Mouse (Mus musculus): ENCODE measurements at regions not wholly inside any gene's neighbourhood (a gene's known extent, or its start where the extent isn't known, plus 50 kb on each side); places are given as distances from the start of the nearest gene placed in this dataset.

GRCm38 (mm10) chr3:40123558-40124236 lies 407.4 kb upstream of the Intu start:
- Histone ChIP-seq H3K79me2 (ENCODE audit: control insufficient read depth, insufficient read depth) (no peaks in the 10 kb centered on the region), H3ac (ENCODE audit: control insufficient read depth, insufficient read length) (no peak overlapping the region)

GRCm38 (mm10) chr3:40126903-40127302 lies 404.2 kb upstream of the Intu start:
- no peak for TF ChIP-seq POLR2A (IDR thresholded peaks at IDR 0.05; ENCODE audit: insufficient read length, low read depth)
- no peak for TF ChIP-seq TCF12 (IDR thresholded peaks at IDR 0.05; ENCODE audit: insufficient read depth, poor library complexity, severe bottlenecking)
- TF ChIP-seq CEBPB (IDR thresholded peaks at IDR 0.05; ENCODE audit: insufficient read depth, poor library complexity, severe bottlenecking), result no peak
- TF ChIP-seq MYOG (IDR thresholded peaks at IDR 0.05; ENCODE audit: control insufficient read depth in 1 of 3, insufficient read depth in 1 of 3, insufficient read length in 2 of 3, low read depth in 2 of 3), result no peak
- TF ChIP-seq POLR2AphosphoS2 (IDR thresholded peaks at IDR 0.05; ENCODE audit: insufficient read length, low read depth), result no peak
- TF ChIP-seq TCF3 (IDR thresholded peaks at IDR 0.05; ENCODE audit: insufficient read length, low read depth), result no peak
- no peak for TF ChIP-seq E2F4 (IDR thresholded peaks at IDR 0.05; ENCODE audit: insufficient read depth)
- TF ChIP-seq SRF (IDR thresholded peaks at IDR 0.05; ENCODE audit: control insufficient read depth, insufficient read length, low read depth), result no peak
- TF ChIP-seq MAX (IDR thresholded peaks at IDR 0.05; ENCODE audit: low read depth), result no peak
- no peak for TF ChIP-seq USF1 (IDR thresholded peaks at IDR 0.05; ENCODE audit: low read depth)
- TF ChIP-seq REST (IDR thresholded peaks at IDR 0.05; ENCODE audit: insufficient read depth, insufficient read length), result no peak
- no peak for TF ChIP-seq MYOD1 (IDR thresholded peaks at IDR 0.05; ENCODE audit: control insufficient read depth in 1 of 3, insufficient read length in 2 of 3, low read depth in 2 of 3)
- H3K36me3 ChIP-seq (ENCODE audit: control insufficient read depth, insufficient read depth), result no peaks in the 10 kb centered on the region
- no peak overlapping the region for H3K4me3 ChIP-seq
- H3ac ChIP-seq (ENCODE audit: control insufficient read depth, insufficient read length), result no peak overlapping the region
- H3K79me2 ChIP-seq (ENCODE audit: control insufficient read depth, insufficient read depth), result no peaks in the 10 kb centered on the region
- H3K27me3 ChIP-seq (ENCODE audit: control insufficient read depth, insufficient read depth, insufficient read length), result no peaks in the 10 kb centered on the region
- no peak overlapping the region for H3K4me2 ChIP-seq (ENCODE audit: low read depth)

More at GRCm38 (mm10) chr3:40123558-40124236, 407.4 kb upstream of the Intu start:
- H3K27me3 ChIP-seq (ENCODE audit: control insufficient read depth, insufficient read depth, insufficient read length), result no peaks in the 10 kb centered on the region
- H3K36me3 ChIP-seq (ENCODE audit: control insufficient read depth, insufficient read depth), result no peaks in the 10 kb centered on the region
- H3K4me3 ChIP-seq, result no peak overlapping the region
- H3K4me2 ChIP-seq (ENCODE audit: low read depth), result no peak overlapping the region
- TF ChIP-seq USF1 (IDR thresholded peaks at IDR 0.05; ENCODE audit: low read depth), result no peak
- TF ChIP-seq REST (IDR thresholded peaks at IDR 0.05; ENCODE audit: insufficient read depth, insufficient read length), result no peak
- TF ChIP-seq CEBPB (IDR thresholded peaks at IDR 0.05; ENCODE audit: insufficient read depth, poor library complexity, severe bottlenecking), result no peak
- no peak for TF ChIP-seq TCF12 (IDR thresholded peaks at IDR 0.05; ENCODE audit: insufficient read depth, poor library complexity, severe bottlenecking)
- no peak for TF ChIP-seq SRF (IDR thresholded peaks at IDR 0.05; ENCODE audit: control insufficient read depth, insufficient read length, low read depth)
- TF ChIP-seq POLR2A (IDR thresholded peaks at IDR 0.05; ENCODE audit: insufficient read length, low read depth), result no peak
- no peak for TF ChIP-seq MYOG (IDR thresholded peaks at IDR 0.05; ENCODE audit: control insufficient read depth in 1 of 3, insufficient read depth in 1 of 3, insufficient read length in 2 of 3, low read depth in 2 of 3)
- TF ChIP-seq POLR2AphosphoS2 (IDR thresholded peaks at IDR 0.05; ENCODE audit: insufficient read length, low read depth), result no peak
- TF ChIP-seq TCF3 (IDR thresholded peaks at IDR 0.05; ENCODE audit: insufficient read length, low read depth), result no peak
- no peak for TF ChIP-seq E2F4 (IDR thresholded peaks at IDR 0.05; ENCODE audit: insufficient read depth)
- no peak for TF ChIP-seq MYOD1 (IDR thresholded peaks at IDR 0.05; ENCODE audit: control insufficient read depth in 1 of 3, insufficient read length in 2 of 3, low read depth in 2 of 3)
- no peak for TF ChIP-seq MAX (IDR thresholded peaks at IDR 0.05; ENCODE audit: low read depth)

- Histone ChIP-seq H3K79me2 (ENCODE audit: control insufficient read depth, insufficient read depth) (no peaks in the 10 kb centered on the region), H3K27me3 (ENCODE audit: control insufficient read depth, insufficient read depth, insufficient read length) (no peaks in the 10 kb centered on the region), H3K36me3 (ENCODE audit: control insufficient read depth, insufficient read depth) (no peaks in the 10 kb centered on the region), H3K4me2 (ENCODE audit: low read depth) (no peak overlapping the region), H3ac (ENCODE audit: control insufficient read depth, insufficient read length) (no peak overlapping the region), H3K4me3 (no peak overlapping the region)
- TF ChIP-seq REST (IDR thresholded peaks at IDR 0.05; ENCODE audit: insufficient read depth, insufficient read length), result no peak
- TF ChIP-seq SRF (IDR thresholded peaks at IDR 0.05; ENCODE audit: control insufficient read depth, insufficient read length, low read depth), result no peak
- no peak for TF ChIP-seq POLR2AphosphoS2 (IDR thresholded peaks at IDR 0.05; ENCODE audit: insufficient read length, low read depth)
- no peak for TF ChIP-seq MYOG (IDR thresholded peaks at IDR 0.05; ENCODE audit: control insufficient read depth in 1 of 3, insufficient read depth in 1 of 3, insufficient read length in 2 of 3, low read depth in 2 of 3)
- no peak for TF ChIP-seq CEBPB (IDR thresholded peaks at IDR 0.05; ENCODE audit: insufficient read depth, poor library complexity, severe bottlenecking)
- no peak for TF ChIP-seq MYOD1 (IDR thresholded peaks at IDR 0.05; ENCODE audit: control insufficient read depth in 1 of 3, insufficient read length in 2 of 3, low read depth in 2 of 3)
- no peak for TF ChIP-seq E2F4 (IDR thresholded peaks at IDR 0.05; ENCODE audit: insufficient read depth)
- no peak for TF ChIP-seq MAX (IDR thresholded peaks at IDR 0.05; ENCODE audit: low read depth)
- TF ChIP-seq TCF12 (IDR thresholded peaks at IDR 0.05; ENCODE audit: insufficient read depth, poor library complexity, severe bottlenecking), result no peak
- TF ChIP-seq TCF3 (IDR thresholded peaks at IDR 0.05; ENCODE audit: insufficient read length, low read depth), result no peak
- TF ChIP-seq USF1 (IDR thresholded peaks at IDR 0.05; ENCODE audit: low read depth), result no peak
Observed at GRCm38 (mm10) chr3:40130858-40131584, 400.1 kb upstream of the Intu start.

- Histone ChIP-seq H3K4me3 (no peak overlapping the region), H3ac (ENCODE audit: control insufficient read depth, insufficient read length) (no peak overlapping the region), H3K79me2 (ENCODE audit: control insufficient read depth, insufficient read depth) (no peaks in the 10 kb centered on the region), H3K4me2 (ENCODE audit: low read depth) (no peak overlapping the region), H3K27me3 (ENCODE audit: control insufficient read depth, insufficient read depth, insufficient read length) (no peaks in the 10 kb centered on the region), H3K36me3 (ENCODE audit: control insufficient read depth, insufficient read depth) (no peaks in the 10 kb centered on the region)
- TF ChIP-seq TCF3 (IDR thresholded peaks at IDR 0.05; ENCODE audit: insufficient read length, low read depth) (no peak), E2F4 (IDR thresholded peaks at IDR 0.05; ENCODE audit: insufficient read depth) (no peak), REST (IDR thresholded peaks at IDR 0.05; ENCODE audit: insufficient read depth, insufficient read length) (no peak), POLR2AphosphoS2 (IDR thresholded peaks at IDR 0.05; ENCODE audit: insufficient read length, low read depth) (no peak), MAX (IDR thresholded peaks at IDR 0.05; ENCODE audit: low read depth) (no peak), POLR2A (IDR thresholded peaks at IDR 0.05; ENCODE audit: insufficient read length, low read depth) (no peak), MYOD1 (IDR thresholded peaks at IDR 0.05; ENCODE audit: control insufficient read depth in 1 of 3, insufficient read length in 2 of 3, low read depth in 2 of 3) (no peak), USF1 (IDR thresholded peaks at IDR 0.05; ENCODE audit: low read depth) (no peak), TCF12 (IDR thresholded peaks at IDR 0.05; ENCODE audit: insufficient read depth, poor library complexity, severe bottlenecking) (no peak), SRF (IDR thresholded peaks at IDR 0.05; ENCODE audit: control insufficient read depth, insufficient read length, low read depth) (no peak), CEBPB (IDR thresholded peaks at IDR 0.05; ENCODE audit: insufficient read depth, poor library complexity, severe bottlenecking) (no peak)
Observed at GRCm38 (mm10) chr3:40138671-40139070, 392.4 kb upstream of the Intu start.

Data from myocyte (in vitro differentiated cells).